Comparison of ENCODE assay signal across 25 mouse cellular contexts in the genomic region with DNA sequence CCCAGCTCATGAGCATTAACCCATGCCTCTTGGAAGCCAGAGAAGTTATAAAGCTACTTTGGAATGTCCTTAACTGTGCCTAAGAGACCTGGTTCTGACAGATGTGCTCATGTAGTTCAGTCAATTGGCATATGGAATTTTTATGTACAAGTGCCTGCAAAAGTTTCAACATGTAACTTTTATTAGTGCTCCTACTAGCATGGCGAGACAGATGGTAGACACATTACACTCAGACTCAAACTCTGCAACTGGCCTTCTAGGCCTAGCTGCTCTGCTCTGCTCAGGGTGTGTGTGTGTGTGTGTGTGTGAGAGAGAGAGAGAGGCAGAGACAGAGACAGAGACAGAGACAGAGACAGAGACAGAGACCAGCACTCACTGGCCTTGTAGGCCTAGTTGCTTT. TPM values are rescaled to one million over a fixed set of nuclear protein-coding genes. Genes with fewer than 3 reads are reported as not detected.
DNase-seq lines count a peak whose midpoint lies in the region; ATAC-seq and TF ChIP-seq lines count a peak whose summit lies in the region.
"Had no signal": no experiment of that assay in that cellular context is flagged by ENCODE, and none has a peak within 500 bp of the region (broad histone marks: within the 10 kb centered on the region; RNA-seq: fewer than 3 reads in every experiment).

No protein-coding gene starts in this region.

- H3K9me3 ChIP-seq in limb, embryonic 12.5 days = no peaks in the 10 kb centered on the region
- no peaks in the 10 kb centered on the region for H3K9me3 ChIP-seq in limb, embryonic 10.5 days (replicated peaks)
- no peaks in the 10 kb centered on the region for H3K9me3 ChIP-seq in limb, embryonic 14.5 days (ENCODE audit: control insufficient read depth, low read length)
- no peaks in the 10 kb centered on the region for H3K9me3 ChIP-seq in hindbrain, embryonic 10.5 days
- H3K9me3 ChIP-seq: embryonic facial prominence, embryonic 13.5 days; embryonic facial prominence, embryonic 15.5 days; forebrain, embryonic 10.5 days; forebrain, embryonic 12.5 days had no signal

- 32% methylated on average over 1 of the region's 1 CpGs for WGBS in limb, embryonic 12.5 days
- 92% methylated on average over 1 of the region's 1 CpGs for WGBS in limb, embryonic 10.5 days
- 24% methylated on average over 1 of the region's 1 CpGs for WGBS in limb, embryonic 14.5 days
- WGBS in hindbrain, embryonic 10.5 days = 91% methylated on average over 1 of the region's 1 CpGs

- TF ChIP-seq POLR2A in limb, embryonic 14.5 days (IDR thresholded peaks at IDR 0.05; ENCODE audit: borderline replicate concordance, extremely low read depth, insufficient read depth, insufficient read length) = no peak

- H3K4me2 ChIP-seq in limb, embryonic 12.5 days = no peak overlapping the region
- H3K4me2 ChIP-seq in limb, embryonic 14.5 days (replicated peaks; ENCODE audit: low read depth, low read length, severe bottlenecking) = no peak overlapping the region
- H3K4me2 ChIP-seq: embryonic facial prominence, embryonic 13.5 days; embryonic facial prominence, embryonic 15.5 days; forebrain, embryonic 12.5 days had no signal

- DNase-seq in limb, embryonic 10.5 days (ENCODE audit: low spot score) = no peak
- DNase-seq in limb, embryonic 14.5 days (ENCODE audit: low spot score) = peak; percentile 60
- DNase-seq in ovary, postnatal 10 days (ENCODE audit: low spot score) = no peak
- no peak for DNase-seq in hindbrain, embryonic 10.5 days (ENCODE audit: low spot score)
- DNase-seq: adrenal gland, adult 2 months; adrenal gland, postnatal 10 days; adrenal gland, postnatal 25 days; cerebellum, adult 11 months; cerebellum, adult 18-20 months; cerebellum, adult 8-10 months; cerebellum, adult 9-11 months; cerebellum, postnatal 14 days; cerebellum, postnatal 36 days; embryo, embryonic 11 days had no signal

- peak; percentile 90 for ATAC-seq in limb, embryonic 12.5 days (ENCODE audit: insufficient number of reproducible peaks, insufficient read depth, low FRiP score, low TSS enrichment, low read depth)
- peak; percentile 85 for ATAC-seq in limb, embryonic 14.5 days (ENCODE audit: low FRiP score, low read depth)
- ATAC-seq: forebrain, embryonic 14.5 days; forebrain, embryonic 16.5 days had no signal

- peaks cover 8% of the 10 kb centered on the region; the same call in 1 of the 2 replicates for H3K4me1 ChIP-seq in limb, embryonic 12.5 days (replicated peaks)
- no peaks in the 10 kb centered on the region for H3K4me1 ChIP-seq in limb, embryonic 10.5 days
- H3K4me1 ChIP-seq in limb, embryonic 14.5 days (ENCODE audit: control insufficient read depth, insufficient read depth, low read length) = peaks cover 5% of the 10 kb centered on the region; the same call in 1 of the 2 replicates
- H3K4me1 ChIP-seq in hindbrain, embryonic 10.5 days (replicated peaks) = no peaks in the 10 kb centered on the region
- H3K4me1 ChIP-seq: embryonic facial prominence, embryonic 13.5 days; embryonic facial prominence, embryonic 15.5 days; forebrain, embryonic 10.5 days; forebrain, embryonic 12.5 days had no signal

- peak overlapping the region; percentile 59; the same call in 1 of the 2 replicates for H3K27ac ChIP-seq in limb, embryonic 12.5 days
- no peak overlapping the region for H3K27ac ChIP-seq in limb, embryonic 10.5 days
- no peak overlapping the region for H3K27ac ChIP-seq in limb, embryonic 14.5 days (replicated peaks; ENCODE audit: low read depth, low read length)
- no peak overlapping the region for H3K27ac ChIP-seq in hindbrain, embryonic 10.5 days
- H3K27ac ChIP-seq: embryonic facial prominence, embryonic 13.5 days; embryonic facial prominence, embryonic 15.5 days; forebrain, embryonic 10.5 days; forebrain, embryonic 12.5 days had no signal

- no peaks in the 10 kb centered on the region for H3K36me3 ChIP-seq in limb, embryonic 12.5 days
- H3K36me3 ChIP-seq in limb, embryonic 10.5 days = no peaks in the 10 kb centered on the region
- H3K36me3 ChIP-seq in limb, embryonic 14.5 days (ENCODE audit: control insufficient read depth, insufficient read depth, low read length) = no peaks in the 10 kb centered on the region
- H3K36me3 ChIP-seq in hindbrain, embryonic 10.5 days = no peaks in the 10 kb centered on the region
- H3K36me3 ChIP-seq: embryonic facial prominence, embryonic 13.5 days; embryonic facial prominence, embryonic 15.5 days; forebrain, embryonic 10.5 days; forebrain, embryonic 12.5 days had no signal

- peaks cover 20% of the 10 kb centered on the region for H3K27me3 ChIP-seq in limb, embryonic 12.5 days
- no peaks in the 10 kb centered on the region for H3K27me3 ChIP-seq in limb, embryonic 10.5 days (ENCODE audit: low read depth, poor library complexity, severe bottlenecking)
- H3K27me3 ChIP-seq in limb, embryonic 14.5 days (ENCODE audit: control insufficient read depth, insufficient read depth, low read length) = peaks cover 6% of the 10 kb centered on the region; the same call in 1 of the 2 replicates
- no peaks in the 10 kb centered on the region for H3K27me3 ChIP-seq in hindbrain, embryonic 10.5 days (ENCODE audit: insufficient read depth, poor library complexity, severe bottlenecking)
- H3K27me3 ChIP-seq: embryonic facial prominence, embryonic 13.5 days had no signal

- H3K4me3 ChIP-seq in limb, embryonic 12.5 days (replicated peaks) = no peak overlapping the region
- H3K4me3 ChIP-seq in limb, embryonic 10.5 days = no peak overlapping the region
- no peak overlapping the region for H3K4me3 ChIP-seq in limb, embryonic 14.5 days (replicated peaks; ENCODE audit: low read length)
- no peak overlapping the region for H3K4me3 ChIP-seq in hindbrain, embryonic 10.5 days
- H3K4me3 ChIP-seq: embryonic facial prominence, embryonic 13.5 days; embryonic facial prominence, embryonic 15.5 days; erythroblast, embryonic 14.5 days; forebrain, embryonic 10.5 days; forebrain, embryonic 12.5 days had no signal

- H3K9ac ChIP-seq in limb, embryonic 12.5 days (replicated peaks) = no peak overlapping the region
- no peak overlapping the region for H3K9ac ChIP-seq in limb, embryonic 14.5 days (ENCODE audit: low read depth, low read length, severe bottlenecking)
- H3K9ac ChIP-seq: embryonic facial prominence, embryonic 13.5 days; embryonic facial prominence, embryonic 15.5 days; forebrain, embryonic 12.5 days had no signal

RNA-seq across cellular contexts. Expression of a gene that starts 17.8 kb away (rescaled TPM):
- 0.17 and 0.25 TPM in 2 replicates for polyA plus RNA-seq in limb, embryonic 12.5 days (2016; fragmentation: Nextera tagmentation; extraction: Ambion mirVana)
- polyA plus RNA-seq in limb, embryonic 10.5 days (2016; fragmentation: Nextera tagmentation; extraction: Ambion mirVana) = 0.11 and 0.21 TPM in 2 replicates
- polyA plus RNA-seq in limb, embryonic 14.5 days (2012; rRNA removed) = 0.89 and 1.0 TPM in 2 replicates
- polyA plus RNA-seq in limb, embryonic 14.5 days (2014; fragmentation: Nextera tagmentation; extraction: Ambion mirVana) = 0.32 and 0.46 TPM in 2 replicates
- 3.9 TPM in 2 replicates for polyA plus RNA-seq in hindbrain, embryonic 10.5 days (2016; fragmentation: Nextera tagmentation; extraction: Ambion mirVana)
- polyA plus RNA-seq: erythroblast, embryonic 14.5 days had no signal

RNA-seq across cellular contexts. Expression of a gene that starts 19.4 kb away (rescaled TPM):
- polyA plus RNA-seq in limb, embryonic 12.5 days (2016; fragmentation: Nextera tagmentation; extraction: Ambion mirVana) = 760 and 773 TPM in 2 replicates
- polyA plus RNA-seq in limb, embryonic 10.5 days (2016; fragmentation: Nextera tagmentation; extraction: Ambion mirVana) = 695 and 810 TPM in 2 replicates
- polyA plus RNA-seq in limb, embryonic 14.5 days (2012; rRNA removed) = 403 and 867 TPM in 2 replicates
- 702 and 731 TPM in 2 replicates for polyA plus RNA-seq in limb, embryonic 14.5 days (2014; fragmentation: Nextera tagmentation; extraction: Ambion mirVana)
- 664 and 711 TPM in 2 replicates for polyA plus RNA-seq in hindbrain, embryonic 10.5 days (2016; fragmentation: Nextera tagmentation; extraction: Ambion mirVana)

RNA-seq across cellular contexts. Expression of a gene that starts 56.5 kb away (rescaled TPM):
- polyA plus RNA-seq in limb, embryonic 12.5 days (2016; fragmentation: Nextera tagmentation; extraction: Ambion mirVana) = not detected in 2 replicates
- not detected in 2 replicates for polyA plus RNA-seq in limb, embryonic 10.5 days (2016; fragmentation: Nextera tagmentation; extraction: Ambion mirVana)
- not detected in 2 replicates for polyA plus RNA-seq in limb, embryonic 14.5 days (2012; rRNA removed)
- not detected in 2 replicates for polyA plus RNA-seq in limb, embryonic 14.5 days (2014; fragmentation: Nextera tagmentation; extraction: Ambion mirVana)
- not detected in 2 replicates for polyA plus RNA-seq in hindbrain, embryonic 10.5 days (2016; fragmentation: Nextera tagmentation; extraction: Ambion mirVana)
- polyA plus RNA-seq: adrenal gland, adult 2 months; brain, embryonic 14.5 days; C2C12; embryonic facial prominence, embryonic 11.5 days; embryonic facial prominence, embryonic 13.5 days; erythroblast, embryonic 14.5 days; forebrain, embryonic 10.5 days; forebrain, embryonic 12.5 days; forebrain, embryonic 14.5 days; forebrain, embryonic 16.5 days had no signal
